Mouse (Mus musculus): ENCODE data around the gene Gm38655. TPM values are rescaled to one million over a fixed set of nuclear protein-coding genes. Genes with fewer than 3 reads are reported as not detected.
"Not testable (repeated sequence)": the region's sequence is repeated elsewhere in the genome, so short reads cannot be mapped to it uniquely, and the experiment has no call there.

The Gm38655 gene
- polyA plus RNA-seq (2016; fragmentation: Nextera tagmentation; extraction: Ambion mirVana) = not detected in 2 replicates

- no peaks in the 10 kb centered on the region for H3K36me3 ChIP-seq (replicated peaks)
- 65% methylated on average over 9 of the region's 9 CpGs for WGBS
Measured at GRCm38 (mm10) chr17:25175411-25175810, at the start of gene Gm38655. Gene Gm38655 (minus strand): TSS chr17:25175471.

GRCm38 (mm10) chr17:25224586-25225222, 49.4 kb upstream of the Gm38655 start:
- H3K27me3 ChIP-seq (replicated peaks; ENCODE audit: low read depth, poor library complexity, severe bottlenecking) = 0 out of 2 replicates have a peak, but pooled peaks cover 17% of the 10 kb centered on the region
- H3K4me1 ChIP-seq = peaks cover 18% of the 10 kb centered on the region
- no peak overlapping the region for H3K27ac ChIP-seq (replicated peaks)
- H3K9me3 ChIP-seq = no peaks in the 10 kb centered on the region
- no peak overlapping the region for H3K4me3 ChIP-seq
- WGBS = 90% methylated on average over 7 of the region's 7 CpGs
- H3K36me3 ChIP-seq (replicated peaks) = peaks cover 71% of the 10 kb centered on the region
- DNase-seq (ENCODE audit: low spot score) = no peak

More at GRCm38 (mm10) chr17:25175411-25175810, at the start of gene Gm38655:
- no peak within 1 kb of the TSS for H3K27ac ChIP-seq (replicated peaks)
- 0 out of 2 replicates have a peak, but pooled peaks cover 5% of the 10 kb centered on the region for H3K27me3 ChIP-seq (replicated peaks; ENCODE audit: low read depth, poor library complexity, severe bottlenecking)
- H3K4me3 ChIP-seq = no peak within 1 kb of the TSS
- H3K4me1 ChIP-seq = peaks cover 14% of the 10 kb centered on the region
- H3K9me3 ChIP-seq = no peaks in the 10 kb centered on the region
- no peak for DNase-seq (ENCODE audit: low spot score)

- Histone ChIP-seq H3K9me3 (no peaks in the 10 kb centered on the region), H3K27me3 (replicated peaks; ENCODE audit: low read depth, poor library complexity, severe bottlenecking) (0 out of 2 replicates have a peak, but pooled peaks cover 17% of the 10 kb centered on the region), H3K4me1 (peaks cover 18% of the 10 kb centered on the region), H3K4me3 (peak overlapping the region; percentile 60), H3K36me3 (replicated peaks) (peaks cover 67% of the 10 kb centered on the region), H3K27ac (replicated peaks) (peak overlapping the region; percentile 42; the same call in 1 of the 2 replicates)
- DNase-seq (ENCODE audit: low spot score) = no peak
- 47% methylated on average over 6 of the region's 6 CpGs for WGBS
Measured at GRCm38 (mm10) chr17:25222951-25223601, 47.8 kb upstream of the Gm38655 start.

- Histone ChIP-seq H3K27me3 (replicated peaks; ENCODE audit: low read depth, poor library complexity, severe bottlenecking) (0 out of 2 replicates have a peak, but pooled peaks cover 17% of the 10 kb centered on the region), H3K4me1 (peaks cover 18% of the 10 kb centered on the region), H3K36me3 (replicated peaks) (peaks cover 67% of the 10 kb centered on the region), H3K27ac (replicated peaks) (peak overlapping the region; percentile 42; the same call in 1 of the 2 replicates), H3K4me3 (peak overlapping the region; percentile 60)
- not testable (repeated sequence) for H3K9me3 ChIP-seq; DNase-seq (ENCODE audit: low spot score)
- WGBS = 10% methylated on average over 19 of the region's 28 CpGs
Measured at GRCm38 (mm10) chr17:25222504-25222940, 47.3 kb upstream of the Gm38655 start.

GRCm38 (mm10) chr17:25221821-25222503, 46.7 kb upstream of the Gm38655 start:
- H3K4me3 ChIP-seq = peak overlapping the region; percentile 60
- no peaks in the 10 kb centered on the region for H3K9me3 ChIP-seq
- peaks cover 18% of the 10 kb centered on the region for H3K4me1 ChIP-seq
- H3K36me3 ChIP-seq (replicated peaks) = peaks cover 64% of the 10 kb centered on the region
- 0 out of 2 replicates have a peak, but pooled peaks cover 17% of the 10 kb centered on the region for H3K27me3 ChIP-seq (replicated peaks; ENCODE audit: low read depth, poor library complexity, severe bottlenecking)
- peak; percentile 74 for DNase-seq (ENCODE audit: low spot score)
- under 1% methylated on average over 25 of the region's 30 CpGs for WGBS
- peak overlapping the region; percentile 61 for H3K27ac ChIP-seq (replicated peaks)

- Histone ChIP-seq H3K9me3 (no peaks in the 10 kb centered on the region), H3K27me3 (replicated peaks; ENCODE audit: low read depth, poor library complexity, severe bottlenecking) (0 out of 2 replicates have a peak, but pooled peaks cover 17% of the 10 kb centered on the region), H3K4me3 (no peak overlapping the region; the same call in 1 of the 2 replicates), H3K36me3 (replicated peaks) (peaks cover 63% of the 10 kb centered on the region), H3K27ac (replicated peaks) (no peak overlapping the region), H3K4me1 (peaks cover 18% of the 10 kb centered on the region)
- no peak for DNase-seq (ENCODE audit: low spot score)
- 94% methylated on average over 1 of the region's 1 CpGs for WGBS
Measured at GRCm38 (mm10) chr17:25220746-25221145, 45.5 kb upstream of the Gm38655 start.

- WGBS = 91% methylated on average over 15 of the region's 15 CpGs
- Histone ChIP-seq H3K9me3 (no peaks in the 10 kb centered on the region), H3K27ac (replicated peaks) (no peak overlapping the region), H3K27me3 (replicated peaks; ENCODE audit: low read depth, poor library complexity, severe bottlenecking) (0 out of 2 replicates have a peak, but pooled peaks cover 17% of the 10 kb centered on the region), H3K4me3 (no peak overlapping the region), H3K4me1 (peaks cover 18% of the 10 kb centered on the region), H3K36me3 (replicated peaks) (peaks cover 64% of the 10 kb centered on the region)
- no peak for DNase-seq (ENCODE audit: low spot score)
Measured at GRCm38 (mm10) chr17:25219492-25220295, 44.4 kb upstream of the Gm38655 start.

GRCm38 (mm10) chr17:25218967-25219366, 43.7 kb upstream of the Gm38655 start:
- DNase-seq (ENCODE audit: low spot score) = no peak
- Histone ChIP-seq H3K4me3 (no peak overlapping the region), H3K9me3 (no peaks in the 10 kb centered on the region), H3K27ac (replicated peaks) (no peak overlapping the region), H3K27me3 (replicated peaks; ENCODE audit: low read depth, poor library complexity, severe bottlenecking) (0 out of 2 replicates have a peak, but pooled peaks cover 17% of the 10 kb centered on the region), H3K36me3 (replicated peaks) (peaks cover 66% of the 10 kb centered on the region), H3K4me1 (peaks cover 18% of the 10 kb centered on the region)
- 90% methylated on average over 9 of the region's 9 CpGs for WGBS

- no peak overlapping the region for H3K4me3 ChIP-seq
- 0 out of 2 replicates have a peak, but pooled peaks cover 2% of the 10 kb centered on the region for H3K27me3 ChIP-seq (replicated peaks; ENCODE audit: low read depth, poor library complexity, severe bottlenecking)
- no peaks in the 10 kb centered on the region for H3K4me1 ChIP-seq
- H3K9me3 ChIP-seq = no peaks in the 10 kb centered on the region
- peaks cover 89% of the 10 kb centered on the region for H3K36me3 ChIP-seq (replicated peaks)
- DNase-seq (ENCODE audit: low spot score) = no peak
- no peak overlapping the region for H3K27ac ChIP-seq (replicated peaks)
- WGBS = 89% methylated on average over 3 of the region's 3 CpGs
Measured at GRCm38 (mm10) chr17:25215431-25215830, 40.2 kb upstream of the Gm38655 start.

GRCm38 (mm10) chr17:25211705-25212104, 36.4 kb upstream of the Gm38655 start:
- 93% methylated on average over 4 of the region's 4 CpGs for WGBS
- Histone ChIP-seq H3K4me1 (no peaks in the 10 kb centered on the region), H3K9me3 (no peaks in the 10 kb centered on the region), H3K4me3 (no peak overlapping the region), H3K27me3 (replicated peaks; ENCODE audit: low read depth, poor library complexity, severe bottlenecking) (no peaks in the 10 kb centered on the region), H3K36me3 (replicated peaks) (peaks cover 98% of the 10 kb centered on the region), H3K27ac (replicated peaks) (no peak overlapping the region)
- DNase-seq (ENCODE audit: low spot score) = no peak

GRCm38 (mm10) chr17:25210680-25211466, 35.6 kb upstream of the Gm38655 start:
- no peak for DNase-seq (ENCODE audit: low spot score)
- Histone ChIP-seq H3K9me3 (no peaks in the 10 kb centered on the region), H3K4me3 (no peak overlapping the region), H3K27me3 (replicated peaks; ENCODE audit: low read depth, poor library complexity, severe bottlenecking) (no peaks in the 10 kb centered on the region), H3K27ac (replicated peaks) (no peak overlapping the region), H3K4me1 (no peaks in the 10 kb centered on the region), H3K36me3 (replicated peaks) (peaks cover 98% of the 10 kb centered on the region)
- WGBS = 89% methylated on average over 15 of the region's 15 CpGs
